Mouse (Mus musculus) heart, embryonic 11.5 days (tissue): ENCODE data around the gene Efna3. TPM values are rescaled to one million over a fixed set of nuclear protein-coding genes. Genes with fewer than 3 reads are reported as not detected.

Source experiments
- ATAC-seq: fragments of 200-750 bp; cut with Nextera tagmentation; replicated peaks from 2 replicates; pipeline ENCODE4 v1.8.0; 2017; ENCODE audit warnings: moderate library complexity; ENCODE audit not compliant: insufficient number of reproducible peaks, low FRiP score, low TSS enrichment
- H3K27ac ChIP-seq: fragments of 300-500 bp; sonication (generic); 2 replicates; pipeline ENCODE4 v1.5.1; 2014; ENCODE audit warnings: mild to moderate bottlenecking, low read depth, low read length
- H3K27me3 ChIP-seq: fragments of 300-500 bp; sonication (generic); 2 replicates; pipeline ENCODE4 v1.6.1; 2014; ENCODE audit warnings: mild to moderate bottlenecking, low read length, mixed read lengths; ENCODE audit not compliant: control insufficient read depth, insufficient read depth
- H3K36me3 ChIP-seq: fragments of 300-500 bp; sonication (generic); 2 replicates; pipeline ENCODE4 v1.6.1; 2014; ENCODE audit warnings: mild to moderate bottlenecking, low read length, moderate library complexity, mixed read lengths; ENCODE audit not compliant: control insufficient read depth, insufficient read depth
- H3K4me1 ChIP-seq: fragments of 300-500 bp; sonication (generic); 2 replicates; pipeline ENCODE4 v1.6.1; 2014; ENCODE audit warnings: low read length; ENCODE audit not compliant: control insufficient read depth, insufficient read depth
- H3K4me2 ChIP-seq: fragments of 300-500 bp; sonication (generic); 2 replicates; pipeline ENCODE4 v1.6.1; 2014; ENCODE audit warnings: mild to moderate bottlenecking, moderate library complexity
- H3K4me3 ChIP-seq: fragments of 300-500 bp; sonication (generic); 2 replicates; pipeline ENCODE4 v1.5.1; 2014; ENCODE audit warnings: low read depth, low read length
- H3K9ac ChIP-seq: fragments of 300-500 bp; sonication (generic); 2 replicates; pipeline ENCODE4 v1.6.1; 2014; ENCODE audit warnings: mild to moderate bottlenecking, low read depth, low read length, moderate library complexity
- H3K9me3 ChIP-seq: fragments of 300-500 bp; sonication (generic); replicated peaks from 2 replicates; pipeline ENCODE4 v1.6.1; 2016; ENCODE audit warnings: low read length; ENCODE audit not compliant: control insufficient read depth
- WGBS: fragments of 180-500 bp; shearing (Covaris S2); extraction: QIAGEN DNeasy Blood & Tissue Kit; methylation state at CpG from one replicate; pipeline ENCODE4 v1.1.7; 2014; ENCODE audit not compliant: insufficient replicate concordance; 5-methylcytosine and 5-hydroxymethylcytosine counted together
- polyA plus RNA-seq: library from polyadenylated mRNA; unstranded; fragments of >200 nt; fragmentation: Nextera tagmentation; extraction: Ambion mirVana; gene quantifications from 2 replicates; pipeline ENCODE4 v1.2.1, GENCODE M21; 2014

The Efna3 gene
- 1.9 TPM in 2 replicates for polyA plus RNA-seq

- 0% methylated on average over 41 of the region's 53 CpGs for WGBS
- no peak within 1 kb of the TSS for H3K27ac ChIP-seq
- peak within 1 kb of the TSS; percentile 66 for H3K4me3 ChIP-seq
- H3K27me3 ChIP-seq = peaks cover 61% of the 10 kb centered on the region
- H3K4me2 ChIP-seq = peak within 1 kb of the TSS; percentile 92
- ATAC-seq = no peak
- peak within 1 kb of the TSS; percentile 65 for H3K9ac ChIP-seq
- H3K36me3 ChIP-seq = no peaks in the 10 kb centered on the region
- no peaks in the 10 kb centered on the region for H3K9me3 ChIP-seq
- peaks cover 39% of the 10 kb centered on the region for H3K4me1 ChIP-seq
Observed at GRCm38 (mm10) chr3:89322514-89323165, at the start of gene Efna3. Gene Efna3 (minus strand): TSS chr3:89322965.

- H3K27ac ChIP-seq = no peak overlapping the region
- H3K4me1 ChIP-seq = no peaks in the 10 kb centered on the region
- no peak overlapping the region for H3K9ac ChIP-seq
- 0 out of 2 replicates have a peak, but pooled peaks have one; percentile 35 for ATAC-seq
- no peaks in the 10 kb centered on the region for H3K36me3 ChIP-seq
- no peak overlapping the region for H3K4me2 ChIP-seq
- H3K9me3 ChIP-seq = no peaks in the 10 kb centered on the region
- peaks cover 3% of the 10 kb centered on the region for H3K27me3 ChIP-seq
- 53% methylated on average over 11 of the region's 11 CpGs for WGBS
- H3K4me3 ChIP-seq = no peak overlapping the region
Observed at GRCm38 (mm10) chr3:89367338-89367737, 44.6 kb upstream of the Efna3 start.

- no peak overlapping the region for H3K4me3 ChIP-seq
- H3K4me1 ChIP-seq = no peaks in the 10 kb centered on the region
- H3K27me3 ChIP-seq = peaks cover 3% of the 10 kb centered on the region
- no peaks in the 10 kb centered on the region for H3K9me3 ChIP-seq
- no peak overlapping the region for H3K27ac ChIP-seq
- no peak overlapping the region for H3K4me2 ChIP-seq
- H3K9ac ChIP-seq = no peak overlapping the region
- WGBS = 64% methylated on average over 20 of the region's 20 CpGs
- no peaks in the 10 kb centered on the region for H3K36me3 ChIP-seq
- no peak for ATAC-seq
Observed at GRCm38 (mm10) chr3:89365486-89366414, 43.0 kb upstream of the Efna3 start.

- no peak within 1 kb of the TSS for H3K4me3 ChIP-seq
- H3K9me3 ChIP-seq = no peaks in the 10 kb centered on the region
- H3K9ac ChIP-seq = no peak within 1 kb of the TSS
- no peaks in the 10 kb centered on the region for H3K4me1 ChIP-seq
- 86% methylated on average over 11 of the region's 11 CpGs for WGBS
- no peaks in the 10 kb centered on the region for H3K36me3 ChIP-seq
- no peak within 1 kb of the TSS for H3K4me2 ChIP-seq
- ATAC-seq = no peak
- H3K27me3 ChIP-seq = peaks cover 3% of the 10 kb centered on the region
- H3K27ac ChIP-seq = no peak within 1 kb of the TSS
Observed at GRCm38 (mm10) chr3:89365153-89365485, 42.4 kb upstream of the Efna3 start, which contains the start of gene Dcst1. Gene Dcst1 (minus strand): TSS chr3:89365253.

GRCm38 (mm10) chr3:89364631-89365030 is 41.9 kb upstream of the Efna3 start:
- ATAC-seq = no peak
- Histone ChIP-seq H3K27ac (no peak overlapping the region), H3K36me3 (no peaks in the 10 kb centered on the region), H3K4me1 (no peaks in the 10 kb centered on the region), H3K27me3 (peaks cover 3% of the 10 kb centered on the region), H3K4me2 (no peak overlapping the region), H3K4me3 (no peak overlapping the region), H3K9ac (no peak overlapping the region), H3K9me3 (no peaks in the 10 kb centered on the region)
- WGBS = 60% methylated on average over 8 of the region's 8 CpGs

- WGBS = 72% methylated on average over 7 of the region's 7 CpGs
- Histone ChIP-seq H3K36me3 (no peaks in the 10 kb centered on the region), H3K27ac (no peak within 1 kb of the TSS), H3K4me3 (no peak within 1 kb of the TSS), H3K9ac (no peak within 1 kb of the TSS), H3K9me3 (no peaks in the 10 kb centered on the region), H3K4me1 (no peaks in the 10 kb centered on the region), H3K27me3 (no peaks in the 10 kb centered on the region; the same call in 1 of the 2 replicates), H3K4me2 (no peak within 1 kb of the TSS)
- no peak for ATAC-seq
Observed at GRCm38 (mm10) chr3:89361675-89362074, 38.9 kb upstream of the Efna3 start, which contains the start of gene Dcst2. Gene Dcst2 (plus strand): TSS chr3:89361975.

- Histone ChIP-seq H3K27me3 (no peaks in the 10 kb centered on the region; the same call in 1 of the 2 replicates), H3K9me3 (no peaks in the 10 kb centered on the region), H3K4me2 (no peak overlapping the region), H3K4me1 (no peaks in the 10 kb centered on the region; the same call in 1 of the 2 replicates), H3K27ac (no peak overlapping the region), H3K36me3 (no peaks in the 10 kb centered on the region), H3K9ac (no peak overlapping the region), H3K4me3 (no peak overlapping the region)
- 65% methylated on average over 3 of the region's 3 CpGs for WGBS
- no peak for ATAC-seq
Observed at GRCm38 (mm10) chr3:89360237-89360636, 37.5 kb upstream of the Efna3 start.

GRCm38 (mm10) chr3:89359630-89360029 is 36.9 kb upstream of the Efna3 start:
- WGBS = 71% methylated on average over 6 of the region's 6 CpGs

More at GRCm38 (mm10) chr3:89359630-89360029, 36.9 kb upstream of the Efna3 start:
- Histone ChIP-seq H3K27ac (no peak overlapping the region), H3K9ac (no peak overlapping the region), H3K36me3 (no peaks in the 10 kb centered on the region), H3K4me1 (peaks cover 3% of the 10 kb centered on the region; the same call in 1 of the 2 replicates), H3K4me2 (no peak overlapping the region), H3K4me3 (no peak overlapping the region), H3K27me3 (no peaks in the 10 kb centered on the region), H3K9me3 (no peaks in the 10 kb centered on the region)
- ATAC-seq = no peak
